Mouse (Mus musculus): Measurements from ENCODE around the gene Cldn19. TPM values are rescaled to one million over a fixed set of nuclear protein-coding genes. Genes with fewer than 3 reads are reported as not detected.

The Cldn19 gene
- polyA plus RNA-seq, 1 experiment from 2014 or later: not detected

DNA sequence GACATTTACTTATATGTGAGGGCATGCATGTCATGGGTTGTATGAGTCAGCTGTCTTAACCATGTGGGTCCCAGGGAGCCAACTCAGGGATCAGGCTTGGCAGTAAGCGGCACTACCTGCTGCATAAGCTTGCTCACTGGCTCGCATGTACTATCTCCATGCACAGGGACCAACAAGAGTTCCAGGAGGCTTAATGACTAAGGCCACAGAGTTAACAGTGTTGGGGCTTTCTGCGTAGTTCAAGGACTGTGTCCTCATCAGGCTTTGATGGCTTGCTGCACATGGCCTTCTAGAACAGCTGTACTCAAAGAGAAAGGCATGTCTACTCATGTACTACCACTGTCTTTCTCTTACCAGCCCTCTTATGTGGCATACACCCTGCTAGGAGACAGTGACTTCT, 45.5 kb downstream of the Cldn19 start:
- Histone ChIP-seq H3K9me3 (ENCODE audit: control insufficient read depth, low read length) (no peaks in the 10 kb centered on the region), H3K4me1 (ENCODE audit: control insufficient read depth, insufficient read depth, low read length) (no peaks in the 10 kb centered on the region), H3K4me2 (ENCODE audit: low read depth) (no peak overlapping the region), H3K36me3 (ENCODE audit: control insufficient read depth, insufficient read depth, low read length) (no peaks in the 10 kb centered on the region), H3K27ac (ENCODE audit: low read depth, low read length) (no peak overlapping the region), H3K27me3 (ENCODE audit: control insufficient read depth, insufficient read depth, low read length) (no peaks in the 10 kb centered on the region), H3K4me3 (ENCODE audit: low read depth, low read length) (no peak overlapping the region), H3K9ac (ENCODE audit: low read length) (no peak overlapping the region)
- ATAC-seq (ENCODE audit: insufficient read depth, low FRiP score, low TSS enrichment) (no peak), DNase-seq (ENCODE audit: low spot score) (no peak)
- WGBS: 97% methylated on average over 3 of the region's 3 CpGs

GRCm38 (mm10) chr4:119301777-119302176, 46.6 kb downstream of the Cldn19 start:
- no peak overlapping the region for H3K4me3 ChIP-seq (ENCODE audit: low read depth, low read length)
- WGBS: 85% methylated on average over 3 of the region's 3 CpGs
- no peaks in the 10 kb centered on the region for H3K9me3 ChIP-seq (ENCODE audit: control insufficient read depth, low read length)
- no peaks in the 10 kb centered on the region for H3K36me3 ChIP-seq (ENCODE audit: control insufficient read depth, insufficient read depth, low read length)
- H3K27ac ChIP-seq (ENCODE audit: low read depth, low read length): no peak overlapping the region
- H3K4me1 ChIP-seq (ENCODE audit: control insufficient read depth, insufficient read depth, low read length): no peaks in the 10 kb centered on the region
- H3K4me2 ChIP-seq (ENCODE audit: low read depth): no peak overlapping the region
- H3K27me3 ChIP-seq (ENCODE audit: control insufficient read depth, insufficient read depth, low read length): no peaks in the 10 kb centered on the region
- ATAC-seq (ENCODE audit: insufficient read depth, low FRiP score, low TSS enrichment): no peak
- no peak overlapping the region for H3K9ac ChIP-seq (ENCODE audit: low read length)
- DNase-seq (ENCODE audit: low spot score): no peak

DNA sequence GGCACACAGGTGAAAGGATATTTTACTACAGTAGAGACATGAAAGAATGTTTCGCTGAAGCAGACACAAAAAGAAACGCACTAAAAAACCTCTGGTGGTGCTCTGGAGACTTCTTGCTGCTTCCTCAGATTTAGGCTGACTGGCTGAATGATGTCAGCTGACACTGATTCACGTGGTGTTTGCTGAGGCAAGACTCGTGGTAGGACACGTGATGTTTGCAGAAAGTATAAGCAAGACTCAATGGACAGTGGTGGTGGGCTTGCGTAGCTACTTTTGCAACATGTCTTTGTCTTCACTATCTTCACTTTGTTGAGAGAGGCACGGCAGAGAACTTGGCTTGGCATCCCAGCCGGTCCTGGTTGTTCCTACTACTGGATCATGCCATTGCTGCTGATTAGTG, 48.1 kb downstream of the Cldn19 start:
- Histone ChIP-seq H3K27me3 (ENCODE audit: control insufficient read depth, insufficient read depth, low read length) (no peaks in the 10 kb centered on the region), H3K27ac (ENCODE audit: low read depth, low read length) (no peak overlapping the region), H3K4me3 (ENCODE audit: low read depth, low read length) (no peak overlapping the region), H3K4me2 (ENCODE audit: low read depth) (no peak overlapping the region), H3K9me3 (ENCODE audit: control insufficient read depth, low read length) (no peaks in the 10 kb centered on the region), H3K36me3 (ENCODE audit: control insufficient read depth, insufficient read depth, low read length) (0 out of 2 replicates have a peak, but pooled peaks cover 2% of the 10 kb centered on the region), H3K4me1 (ENCODE audit: control insufficient read depth, insufficient read depth, low read length) (no peaks in the 10 kb centered on the region), H3K9ac (ENCODE audit: low read length) (no peak overlapping the region)
- DNase-seq (ENCODE audit: low spot score) (no peak), ATAC-seq (ENCODE audit: insufficient read depth, low FRiP score, low TSS enrichment) (no peak)
- 93% methylated on average over 8 of the region's 8 CpGs for WGBS

- H3K9ac ChIP-seq (ENCODE audit: low read length): no peak overlapping the region
- no peak overlapping the region for H3K4me2 ChIP-seq (ENCODE audit: low read depth)
- ATAC-seq (ENCODE audit: insufficient read depth, low FRiP score, low TSS enrichment) (no peak), DNase-seq (ENCODE audit: low spot score) (no peak)
- 0 out of 2 replicates have a peak, but pooled peaks cover 2% of the 10 kb centered on the region for H3K36me3 ChIP-seq (ENCODE audit: control insufficient read depth, insufficient read depth, low read length)
- H3K9me3 ChIP-seq (ENCODE audit: control insufficient read depth, low read length): no peaks in the 10 kb centered on the region
- 53% methylated on average over 5 of the region's 5 CpGs for WGBS
- no peaks in the 10 kb centered on the region for H3K4me1 ChIP-seq (ENCODE audit: control insufficient read depth, insufficient read depth, low read length)
- H3K27me3 ChIP-seq (ENCODE audit: control insufficient read depth, insufficient read depth, low read length): no peaks in the 10 kb centered on the region
- no peak overlapping the region for H3K4me3 ChIP-seq (ENCODE audit: low read depth, low read length)
- no peak overlapping the region for H3K27ac ChIP-seq (ENCODE audit: low read depth, low read length)
Measured at GRCm38 (mm10) chr4:119305418-119305817, 50.2 kb downstream of the Cldn19 start.

Other genes starting within 250 kb of the Cldn19 start
- 151 and 162 TPM in 2 replicates for gene Slc2a1, start 146.7 kb upstream of the Cldn19 start, polyA plus RNA-seq (2014; fragmentation: Nextera tagmentation; extraction: Ambion mirVana)
- 9.7 and 11.4 TPM in 2 replicates for gene Zfp691, start 81.2 kb upstream of the Cldn19 start, polyA plus RNA-seq (2014; fragmentation: Nextera tagmentation; extraction: Ambion mirVana)
- 6.4 and 8.2 TPM in 2 replicates for gene Ermap, start 65.4 kb upstream of the Cldn19 start, polyA plus RNA-seq (2014; fragmentation: Nextera tagmentation; extraction: Ambion mirVana)
- 172 and 179 TPM in 2 replicates for gene Svbp, start 60.1 kb upstream of the Cldn19 start, polyA plus RNA-seq (2014; fragmentation: Nextera tagmentation; extraction: Ambion mirVana)
- gene Tmem269, start 37.2 kb upstream of the Cldn19 start, polyA plus RNA-seq (2014; fragmentation: Nextera tagmentation; extraction: Ambion mirVana): not detected in 2 replicates
- gene AU022252, start 22.7 kb upstream of the Cldn19 start, polyA plus RNA-seq (2014; fragmentation: Nextera tagmentation; extraction: Ambion mirVana): 40.5 and 44.1 TPM in 2 replicates
- 20.5 and 21.3 TPM in 2 replicates for gene P3h1, start 22.5 kb upstream of the Cldn19 start, polyA plus RNA-seq (2014; fragmentation: Nextera tagmentation; extraction: Ambion mirVana)
- 1,250 and 1,284 TPM in 2 replicates for gene Ybx1, start 39.2 kb downstream of the Cldn19 start, polyA plus RNA-seq (2014; fragmentation: Nextera tagmentation; extraction: Ambion mirVana)
- 106 and 111 TPM in 2 replicates for gene Ppih, start 65.1 kb downstream of the Cldn19 start, polyA plus RNA-seq (2014; fragmentation: Nextera tagmentation; extraction: Ambion mirVana)
- gene Ccdc30, start 160.1 kb downstream of the Cldn19 start, polyA plus RNA-seq (2014; fragmentation: Nextera tagmentation; extraction: Ambion mirVana): 10.6 and 13.3 TPM in 2 replicates
- gene Ppcs, start 167.0 kb downstream of the Cldn19 start, polyA plus RNA-seq (2014; fragmentation: Nextera tagmentation; extraction: Ambion mirVana): 25.0 and 25.5 TPM in 2 replicates
- gene Zmynd12, start 167.4 kb downstream of the Cldn19 start, polyA plus RNA-seq (2014; fragmentation: Nextera tagmentation; extraction: Ambion mirVana): not detected in 2 replicates
- gene Rimkla, start 237.2 kb downstream of the Cldn19 start, polyA plus RNA-seq (2014; fragmentation: Nextera tagmentation; extraction: Ambion mirVana): 9.5 and 9.6 TPM in 2 replicates